Mouse (Mus musculus) forebrain, embryonic 14.5 days (tissue): ENCODE data around the gene Myof. TPM values are rescaled to one million over a fixed set of nuclear protein-coding genes. Genes with fewer than 3 reads are reported as not detected.

Experiments used
- ATAC-seq: fragments of 200-750 bp; cut with Nextera tagmentation; 2 replicates; pipeline ENCODE4 v1.8.0; 2017; ENCODE audit warnings: mild to moderate bottlenecking, moderate library complexity
- DNase-seq: peaks from one replicate; pipeline ENCODE4 v3.0.0-alpha.2; 2015; ENCODE audit warnings: low spot score
- H3K27ac ChIP-seq: fragments of 300-500 bp; sonication (generic); 2 replicates; pipeline ENCODE4 v1.5.1; 2014; ENCODE audit warnings: low read depth, mild to moderate bottlenecking, control low read depth, low read length, moderate library complexity
- H3K27me3 ChIP-seq: fragments of 300-500 bp; sonication (generic); replicated peaks from 2 replicates; pipeline ENCODE4 v1.6.1; 2014; ENCODE audit warnings: low read length, control low read depth, mixed read lengths; ENCODE audit not compliant: control insufficient read depth, insufficient read depth
- H3K36me3 ChIP-seq: fragments of 300-500 bp; sonication (generic); 2 replicates; pipeline ENCODE4 v1.6.1; 2014; ENCODE audit warnings: low read length, control low read depth; ENCODE audit not compliant: control insufficient read depth, insufficient read depth
- H3K4me1 ChIP-seq: fragments of 300-500 bp; sonication (generic); 2 replicates; pipeline ENCODE4 v1.6.1; 2014; ENCODE audit warnings: antibody characterized with exemption, low read length, control low read depth; ENCODE audit not compliant: control insufficient read depth, insufficient read depth
- H3K4me2 ChIP-seq: fragments of 300-500 bp; sonication (generic); 2 replicates; pipeline ENCODE4 v1.6.1; 2014; ENCODE audit warnings: mild to moderate bottlenecking, control low read depth, low read length
- H3K4me3 ChIP-seq: fragments of 300-500 bp; sonication (generic); 2 replicates; pipeline ENCODE4 v1.5.1; 2014; ENCODE audit warnings: low read depth, low read length, control low read depth
- H3K9ac ChIP-seq: fragments of 300-500 bp; sonication (generic); 2 replicates; pipeline ENCODE4 v1.6.1; 2014; ENCODE audit warnings: mild to moderate bottlenecking, low read length, control low read depth, moderate library complexity
- H3K9me3 ChIP-seq: fragments of 300-500 bp; sonication (generic); replicated peaks from 2 replicates; pipeline ENCODE4 v1.6.1; 2016; ENCODE audit warnings: low read length, control low read depth, mixed read lengths; ENCODE audit not compliant: control insufficient read depth
- WGBS: fragments of 180-500 bp; shearing (Covaris S2); extraction: QIAGEN DNeasy Blood & Tissue Kit; methylation state at CpG from one replicate; pipeline ENCODE4 v1.1.7; 2014; 5-methylcytosine and 5-hydroxymethylcytosine counted together
- polyA plus RNA-seq: library from polyadenylated mRNA; unstranded; fragments of >200 nt; fragmentation: Nextera tagmentation; extraction: Ambion mirVana; gene quantifications from 2 replicates; pipeline ENCODE4 v1.2.1, GENCODE M21; 2014

The Myof gene
- polyA plus RNA-seq, 1 experiment from 2014 or later, result 1.4 TPM

DNA sequence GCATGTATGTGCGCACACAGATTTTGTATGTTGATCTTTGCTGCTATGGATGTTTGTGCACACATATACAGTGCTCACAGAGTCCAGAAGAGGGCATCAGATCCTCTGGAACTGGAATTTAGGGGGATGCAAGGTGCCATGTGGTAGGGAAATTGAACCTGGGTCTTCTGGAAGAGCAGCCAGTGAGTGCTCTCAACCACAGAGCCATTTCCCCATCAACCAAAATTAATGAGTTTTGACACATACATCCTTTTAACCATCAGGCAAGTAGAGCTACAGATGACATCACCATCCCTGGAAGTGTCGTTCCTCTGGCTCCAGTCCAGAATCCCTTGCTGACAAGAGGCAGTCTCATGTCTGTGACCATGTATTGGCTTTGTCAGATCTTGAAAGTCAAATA, 32.9 kb upstream of the Myof start:
- 55% methylated on average over 2 of the region's 2 CpGs for WGBS
- peak; percentile 63 for DNase-seq

DNA sequence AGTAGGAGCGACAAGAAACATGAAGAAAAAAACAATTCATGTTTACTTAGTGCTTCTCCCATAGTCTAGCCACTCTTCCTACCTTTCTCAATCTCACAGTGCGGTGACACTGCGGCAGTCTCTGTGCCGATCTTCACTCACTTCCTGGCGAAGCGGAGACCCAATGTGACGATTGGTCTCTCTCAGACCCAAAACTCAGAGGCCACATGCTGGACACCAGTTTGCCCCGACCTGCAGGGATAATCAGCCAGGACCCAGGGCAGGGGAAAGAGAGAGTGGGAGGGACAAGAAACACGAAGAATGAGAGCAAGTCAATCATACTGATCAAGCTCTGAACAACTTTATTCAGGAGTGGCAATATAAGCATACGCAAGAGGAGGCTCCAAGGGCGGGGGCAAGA, 31.7 kb upstream of the Myof start:
- H3K9me3 ChIP-seq, result no peaks in the 10 kb centered on the region
- no peaks in the 10 kb centered on the region for H3K4me1 ChIP-seq
- DNase-seq, result no peak
- H3K27ac ChIP-seq, result no peak overlapping the region
- H3K36me3 ChIP-seq, result peaks cover 38% of the 10 kb centered on the region
- no peak overlapping the region for H3K9ac ChIP-seq
- no peak for ATAC-seq
- 82% methylated on average over 11 of the region's 11 CpGs for WGBS
- no peak overlapping the region for H3K4me3 ChIP-seq
- no peak overlapping the region for H3K4me2 ChIP-seq
- H3K27me3 ChIP-seq, result no peaks in the 10 kb centered on the region

More for the DNA sequence above, 32.9 kb upstream of the Myof start:
- Histone ChIP-seq H3K27ac (no peak overlapping the region), H3K9me3 (no peaks in the 10 kb centered on the region), H3K9ac (no peak overlapping the region), H3K4me2 (no peak overlapping the region), H3K4me3 (no peak overlapping the region), H3K4me1 (no peaks in the 10 kb centered on the region), H3K36me3 (peaks cover 26% of the 10 kb centered on the region), H3K27me3 (no peaks in the 10 kb centered on the region)
- ATAC-seq, result peak; percentile 57; the same call in 1 of the 2 replicates

DNA sequence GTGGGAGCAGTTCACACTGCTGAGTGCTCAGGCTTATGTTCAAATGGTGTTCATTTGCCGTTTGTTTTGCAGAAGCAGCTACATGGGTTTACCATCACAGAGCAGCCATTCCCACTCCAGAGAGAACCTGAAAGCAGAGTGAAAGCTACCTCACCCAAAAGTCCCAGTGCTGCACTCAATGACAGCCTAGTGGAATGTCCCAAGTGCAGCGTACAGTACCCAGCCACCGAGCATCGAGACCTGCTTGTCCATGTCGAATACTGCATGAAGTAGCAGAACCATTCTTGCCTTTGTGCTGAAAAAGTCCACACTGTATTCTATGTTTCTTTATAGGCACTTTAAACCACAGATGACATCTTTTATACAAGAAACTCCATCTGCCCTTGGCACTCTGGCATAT, 29.8 kb upstream of the Myof start:
- no peak overlapping the region for H3K4me3 ChIP-seq
- H3K27ac ChIP-seq, result no peak overlapping the region
- 94% methylated on average over 5 of the region's 5 CpGs for WGBS
- no peak for ATAC-seq
- no peaks in the 10 kb centered on the region for H3K9me3 ChIP-seq
- H3K4me1 ChIP-seq, result no peaks in the 10 kb centered on the region
- no peak for DNase-seq
- no peak overlapping the region for H3K9ac ChIP-seq
- H3K4me2 ChIP-seq, result no peak overlapping the region
- no peaks in the 10 kb centered on the region for H3K27me3 ChIP-seq
- peaks cover 43% of the 10 kb centered on the region for H3K36me3 ChIP-seq

DNA sequence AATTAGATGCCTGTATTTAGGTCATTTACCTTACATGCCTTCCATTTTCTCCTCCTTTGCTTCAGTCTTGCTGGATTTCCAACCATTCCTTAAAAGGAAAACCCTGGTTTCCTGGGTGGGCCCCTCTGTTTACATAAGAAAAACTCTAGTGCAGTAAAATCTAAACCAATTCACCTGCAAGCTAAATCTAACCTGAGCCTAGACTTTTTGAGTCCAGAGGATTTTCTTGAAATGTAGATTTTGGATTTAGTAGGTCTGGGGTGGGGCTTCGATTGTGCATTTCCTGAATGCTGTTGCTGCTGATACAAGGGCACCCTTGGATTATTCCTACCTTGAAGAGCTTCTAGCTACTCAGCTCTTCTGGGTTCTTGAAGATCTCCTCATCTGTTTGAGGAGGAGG, 20.7 kb upstream of the Myof start:
- peaks cover 34% of the 10 kb centered on the region for H3K36me3 ChIP-seq
- no peak overlapping the region for H3K27ac ChIP-seq
- H3K4me3 ChIP-seq, result no peak overlapping the region
- H3K27me3 ChIP-seq, result no peaks in the 10 kb centered on the region
- DNase-seq (no peak), ATAC-seq (no peak)
- no peaks in the 10 kb centered on the region for H3K9me3 ChIP-seq
- H3K4me1 ChIP-seq, result no peaks in the 10 kb centered on the region
- 100% methylated on average over 1 of the region's 1 CpGs for WGBS
- H3K4me2 ChIP-seq, result no peak overlapping the region
- no peak overlapping the region for H3K9ac ChIP-seq

DNA sequence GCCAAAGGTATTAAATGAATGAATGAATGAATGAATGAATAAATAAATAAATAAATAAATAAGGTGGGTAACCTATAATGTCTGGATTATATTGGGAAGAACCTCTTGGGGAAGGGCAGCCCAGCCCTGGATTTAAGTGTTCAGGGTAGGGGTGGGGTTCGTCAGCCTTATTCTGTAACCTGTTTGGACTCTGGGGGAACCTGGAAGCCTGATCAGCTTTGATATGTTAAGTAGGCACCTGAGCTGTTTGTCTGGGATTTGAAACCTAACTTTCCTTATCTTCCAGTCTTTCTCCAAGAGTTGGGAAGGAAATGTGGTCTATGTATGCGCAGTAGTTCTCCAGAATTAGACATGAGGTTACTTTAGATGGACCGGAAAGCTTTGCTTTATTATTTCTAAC, 19.8 kb upstream of the Myof start:
- ATAC-seq (no peak), DNase-seq (no peak)
- Histone ChIP-seq H3K9ac (no peak overlapping the region), H3K4me3 (no peak overlapping the region), H3K27ac (no peak overlapping the region), H3K36me3 (peaks cover 37% of the 10 kb centered on the region), H3K27me3 (no peaks in the 10 kb centered on the region), H3K4me2 (no peak overlapping the region), H3K9me3 (no peaks in the 10 kb centered on the region), H3K4me1 (no peaks in the 10 kb centered on the region)
- WGBS, result 87% methylated on average over 3 of the region's 3 CpGs

DNA sequence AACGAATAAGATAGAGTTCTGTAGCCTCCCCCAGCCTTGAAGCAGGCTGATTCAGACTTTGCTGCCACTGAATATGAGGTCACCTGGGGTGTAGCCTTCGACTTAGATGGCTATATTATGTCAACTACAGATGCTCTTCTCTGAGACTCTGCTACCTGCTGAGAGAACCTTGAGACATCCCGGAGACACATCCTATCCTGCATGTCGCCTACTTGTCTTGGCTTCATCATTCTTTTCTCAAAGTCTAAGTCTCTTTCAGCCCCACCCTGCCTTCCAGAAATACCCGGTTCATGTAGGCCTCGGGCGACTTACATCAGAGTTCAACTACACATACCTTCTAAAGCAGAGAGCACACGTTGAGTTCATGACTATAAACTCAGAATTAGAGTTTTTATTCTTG, 13.6 kb upstream of the Myof start:
- peaks cover 23% of the 10 kb centered on the region for H3K36me3 ChIP-seq
- ATAC-seq (no peak), DNase-seq (no peak)
- H3K4me2 ChIP-seq, result no peak overlapping the region
- H3K9me3 ChIP-seq, result no peaks in the 10 kb centered on the region
- H3K27me3 ChIP-seq, result no peaks in the 10 kb centered on the region
- no peak overlapping the region for H3K27ac ChIP-seq
- WGBS, result 90% methylated on average over 8 of the region's 8 CpGs
- peaks cover 8% of the 10 kb centered on the region; the same call in 1 of the 2 replicates for H3K4me1 ChIP-seq
- no peak overlapping the region for H3K9ac ChIP-seq
- H3K4me3 ChIP-seq, result no peak overlapping the region

DNA sequence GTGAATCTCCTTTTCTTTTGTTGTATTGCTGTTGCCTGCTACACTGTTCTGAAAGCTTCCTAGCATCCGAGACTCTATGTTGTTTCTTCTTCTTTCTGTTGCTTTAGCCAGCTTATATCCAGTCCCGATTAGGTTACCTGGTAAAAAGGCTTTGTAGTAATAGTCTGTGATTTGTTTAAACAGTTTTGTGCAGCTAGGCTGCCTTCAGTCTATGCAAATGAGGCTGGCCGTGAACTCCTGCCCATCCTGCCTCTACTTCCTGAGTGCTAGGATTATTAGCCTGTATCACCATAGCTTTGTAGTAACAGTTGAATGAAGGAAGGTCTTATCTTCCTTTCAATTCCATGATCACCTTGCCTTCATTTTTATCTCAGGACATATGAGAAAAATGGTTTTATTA, 12.9 kb upstream of the Myof start:
- no peaks in the 10 kb centered on the region for H3K27me3 ChIP-seq
- no peak overlapping the region for H3K27ac ChIP-seq
- H3K4me2 ChIP-seq, result peak overlapping the region; percentile 76
- peaks cover 8% of the 10 kb centered on the region; the same call in 1 of the 2 replicates for H3K4me1 ChIP-seq
- H3K9ac ChIP-seq, result peak overlapping the region; percentile 68; the same call in 1 of the 2 replicates
- H3K36me3 ChIP-seq, result peaks cover 19% of the 10 kb centered on the region
- ATAC-seq, result no peak
- DNase-seq, result no peak
- WGBS, result 37% methylated on average over 3 of the region's 3 CpGs
- H3K9me3 ChIP-seq, result no peaks in the 10 kb centered on the region
- peak overlapping the region; percentile 65; the same call in 1 of the 2 replicates for H3K4me3 ChIP-seq

DNA sequence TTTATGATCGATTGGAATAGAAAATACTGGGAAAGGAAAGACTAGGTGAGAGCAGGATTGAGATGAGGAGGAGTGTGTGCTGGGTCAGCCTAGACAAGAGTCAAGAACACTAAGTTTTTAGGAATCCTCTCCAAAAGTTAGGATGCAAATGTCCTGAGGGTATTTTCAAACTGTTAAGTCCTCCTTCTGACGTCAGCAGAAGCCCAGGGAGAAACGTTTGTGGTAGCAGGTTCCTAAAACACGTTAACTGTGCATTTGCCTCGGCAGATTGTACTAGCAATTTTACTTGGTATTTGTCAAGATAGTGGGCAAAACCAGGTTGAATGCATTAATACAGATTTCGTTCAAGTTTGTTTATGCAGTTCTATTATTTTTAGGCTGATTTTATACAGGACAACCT, 12.4 kb upstream of the Myof start:
- Histone ChIP-seq H3K4me1 (peaks cover 8% of the 10 kb centered on the region; the same call in 1 of the 2 replicates), H3K9me3 (no peaks in the 10 kb centered on the region), H3K27ac (no peak overlapping the region), H3K4me3 (peak overlapping the region; percentile 65), H3K36me3 (peaks cover 15% of the 10 kb centered on the region; the same call in 1 of the 2 replicates), H3K27me3 (no peaks in the 10 kb centered on the region), H3K4me2 (peak overlapping the region; percentile 76), H3K9ac (peak overlapping the region; percentile 68)
- ATAC-seq (no peak), DNase-seq (no peak)
- WGBS, result 17% methylated on average over 6 of the region's 6 CpGs

DNA sequence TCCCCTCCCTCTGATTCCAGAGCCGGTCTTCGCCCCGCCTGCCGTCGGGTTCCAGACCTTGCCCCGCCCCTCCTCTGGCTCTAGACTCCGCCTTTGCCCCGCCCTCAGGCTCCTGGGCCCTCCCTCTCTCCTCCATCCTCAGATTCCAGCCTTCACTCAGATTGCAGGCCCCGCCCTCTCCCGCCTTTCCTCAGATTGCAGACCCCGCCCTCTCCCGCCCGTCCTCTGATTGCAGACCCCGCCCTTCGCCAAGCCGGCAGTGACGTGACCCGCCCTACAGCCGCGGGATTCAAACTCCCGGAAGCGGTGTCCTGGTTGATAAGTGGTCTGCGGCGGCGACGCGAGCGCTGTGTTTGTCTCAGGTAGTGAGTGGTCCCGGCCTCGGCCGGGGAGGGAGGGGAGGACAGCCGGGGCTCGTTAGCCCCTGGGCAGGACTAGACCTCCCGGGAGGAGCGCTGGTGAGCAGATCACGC, 11.4 kb upstream of the Myof start, which contains the start of gene Cep55:
TSS of gene Cep55 (plus strand) at position 292 of the 473 bp plus-strand sequence.
- Histone ChIP-seq H3K4me1 (peaks cover 8% of the 10 kb centered on the region; the same call in 1 of the 2 replicates), H3K36me3 (peaks cover 6% of the 10 kb centered on the region; the same call in 1 of the 2 replicates), H3K27ac (no peak within 1 kb of the TSS), H3K27me3 (no peaks in the 10 kb centered on the region), H3K9me3 (no peaks in the 10 kb centered on the region), H3K4me2 (peak within 1 kb of the TSS; percentile 76), H3K9ac (peak within 1 kb of the TSS; percentile 68), H3K4me3 (peak within 1 kb of the TSS; percentile 65)
- DNase-seq (peak; percentile 99), ATAC-seq (peak; percentile 95)
- WGBS, result under 1% methylated on average over 35 of the region's 36 CpGs
